Mouse (Mus musculus): ENCODE data around the gene Phf7.

Phf7 gene

DNA sequence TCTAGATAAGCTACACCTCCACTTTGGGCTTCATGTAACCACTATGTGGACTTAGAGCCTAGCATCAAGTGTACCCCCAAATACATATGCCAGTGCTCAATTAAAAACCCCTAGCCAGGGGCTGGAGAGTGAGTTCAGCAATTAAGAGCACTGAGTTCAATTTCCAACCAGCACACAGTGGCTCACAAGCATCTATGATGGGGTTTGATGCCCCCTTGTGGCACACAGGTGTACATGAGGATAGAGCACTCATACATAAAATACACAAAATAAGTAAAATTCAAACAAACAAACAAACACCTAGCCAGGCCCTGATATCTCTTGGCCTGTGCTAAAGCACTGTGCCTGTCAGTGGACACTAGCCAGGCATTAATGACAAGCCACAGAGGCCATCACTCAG, 55.1 kb downstream of the Phf7 start:
- DNase-seq: peak; percentile 57 to 63

DNA sequence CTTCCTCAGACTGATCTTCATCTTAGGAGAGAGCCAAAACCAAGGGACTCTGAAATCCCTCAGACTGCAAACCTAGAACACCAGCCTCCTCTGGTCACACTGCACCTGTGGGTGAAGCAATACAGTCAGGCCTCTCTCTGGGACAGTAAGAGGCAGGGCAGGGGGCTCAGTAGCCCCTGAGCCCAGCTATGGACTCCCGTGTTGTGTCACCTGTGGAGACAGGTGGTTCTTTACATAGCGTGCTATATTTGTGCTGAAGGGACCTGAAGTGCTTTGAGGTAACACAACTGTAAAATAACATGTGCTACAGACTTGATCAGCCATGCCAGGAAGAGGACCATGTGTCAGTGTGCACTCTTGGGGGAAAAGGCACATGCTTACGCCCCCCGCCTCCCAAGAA, 55.6 kb downstream of the Phf7 start:
- DNase-seq: no peak

DNA sequence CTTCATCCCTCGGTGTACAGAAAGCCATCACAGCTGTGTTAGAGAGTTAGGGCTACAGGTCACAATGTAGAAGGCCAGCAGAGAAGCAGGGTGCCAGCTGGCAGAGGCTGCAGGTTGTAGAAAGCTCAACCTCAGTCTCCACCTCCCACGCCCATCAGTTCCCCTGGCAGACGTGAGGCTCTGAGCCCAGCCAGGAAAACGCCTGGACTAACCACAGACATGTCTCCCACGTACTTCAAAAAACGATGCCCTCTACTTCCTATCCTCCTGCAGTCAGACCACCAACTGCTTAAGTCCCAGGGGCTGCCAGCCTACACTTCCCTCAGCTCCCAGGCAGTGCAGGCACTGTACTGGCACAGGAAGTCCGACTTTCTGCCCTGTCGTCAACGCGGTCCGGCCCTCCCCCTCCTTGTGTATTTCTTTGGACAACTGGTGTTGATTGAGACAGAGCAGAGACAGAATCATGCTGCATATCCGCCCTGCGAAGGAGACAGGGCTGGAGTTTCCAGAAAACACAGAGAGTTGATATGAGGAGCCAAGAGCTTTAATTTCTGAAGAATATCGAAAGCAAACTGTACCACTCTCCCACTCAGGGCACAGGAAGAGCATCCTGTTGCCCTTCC, 56.1 kb downstream of the Phf7 start:
- DNase-seq: peak; percentile 60 to 72

DNA sequence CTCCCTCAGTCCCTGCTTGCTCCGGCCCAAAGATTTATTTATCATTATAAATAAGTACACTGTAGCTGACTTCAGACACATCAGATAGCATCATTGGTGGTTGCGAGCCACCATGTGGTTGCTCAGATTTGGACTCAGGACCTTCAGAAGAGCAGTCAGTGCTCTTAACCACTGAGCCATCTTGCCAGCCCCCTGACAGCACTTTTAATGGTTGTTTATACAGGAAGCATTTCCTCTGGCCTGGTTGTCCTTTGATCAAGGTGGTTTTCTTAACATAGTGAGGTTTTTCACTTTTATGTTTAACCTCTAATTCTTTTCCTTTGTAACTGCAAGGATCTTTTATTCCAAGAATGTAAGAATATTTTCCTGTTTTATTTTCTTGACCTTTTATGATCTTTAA, 56.7 kb downstream of the Phf7 start:
- no peak for DNase-seq

DNA sequence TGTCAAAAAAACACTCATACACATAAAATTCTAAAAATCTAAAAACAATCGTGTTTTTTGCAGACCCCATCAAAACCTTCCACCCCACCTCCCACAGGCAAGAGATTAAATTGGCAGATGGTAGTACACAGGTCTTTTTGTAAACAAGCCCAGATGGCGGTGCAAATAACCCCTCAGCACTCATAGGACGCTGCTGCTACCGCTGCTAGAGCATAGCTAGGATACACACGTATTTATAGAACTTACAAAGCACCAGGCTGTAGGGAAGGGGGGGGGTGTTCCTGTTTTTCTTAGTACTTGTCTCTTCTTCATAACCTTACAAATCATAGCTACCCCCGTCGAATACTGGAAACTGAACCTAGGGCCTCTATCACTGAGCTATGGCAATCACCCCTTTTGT, 57.3 kb downstream of the Phf7 start:
- no peak for DNase-seq

DNA sequence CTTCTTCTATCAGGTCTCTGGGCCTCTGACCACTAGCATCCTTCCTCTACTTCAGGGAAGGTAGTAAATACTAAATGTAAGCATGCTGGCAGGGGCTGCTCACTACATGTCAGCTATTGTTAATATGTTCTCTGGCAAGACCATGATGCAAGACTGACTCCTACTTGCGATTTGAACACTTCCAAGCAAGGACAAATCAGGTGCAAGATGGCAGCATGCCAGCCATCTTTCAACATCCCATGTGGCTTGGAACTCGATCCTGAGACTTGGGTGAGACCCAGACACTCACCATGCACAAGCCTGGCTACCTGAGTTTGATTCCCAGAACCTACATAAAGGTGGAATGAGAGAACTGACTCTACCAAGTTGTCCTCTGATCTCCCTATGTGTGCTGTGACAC, 59.2 kb downstream of the Phf7 start:
- DNase-seq: peak in 1 of 2 experiments; percentile 40

DNA sequence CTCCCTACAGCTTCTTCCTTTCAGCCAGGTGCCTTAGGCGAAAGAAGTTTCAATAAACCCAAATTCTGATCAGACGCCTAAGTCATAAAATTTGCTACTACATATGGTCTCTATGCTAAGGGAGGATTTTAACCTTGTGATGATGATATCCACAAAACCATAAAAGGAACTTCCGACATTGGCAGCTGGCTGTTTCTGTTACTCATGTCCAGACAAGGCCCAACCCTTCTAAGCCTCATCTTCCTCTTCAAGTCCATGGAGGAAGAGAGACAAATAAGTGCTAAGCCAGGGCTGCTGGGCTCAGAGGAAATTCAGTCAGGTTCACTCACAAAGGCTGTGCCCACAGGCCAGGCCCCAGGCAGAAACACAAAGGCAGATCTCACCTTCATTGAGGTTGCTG, 61.8 kb downstream of the Phf7 start:
- DNase-seq: no peak

DNA sequence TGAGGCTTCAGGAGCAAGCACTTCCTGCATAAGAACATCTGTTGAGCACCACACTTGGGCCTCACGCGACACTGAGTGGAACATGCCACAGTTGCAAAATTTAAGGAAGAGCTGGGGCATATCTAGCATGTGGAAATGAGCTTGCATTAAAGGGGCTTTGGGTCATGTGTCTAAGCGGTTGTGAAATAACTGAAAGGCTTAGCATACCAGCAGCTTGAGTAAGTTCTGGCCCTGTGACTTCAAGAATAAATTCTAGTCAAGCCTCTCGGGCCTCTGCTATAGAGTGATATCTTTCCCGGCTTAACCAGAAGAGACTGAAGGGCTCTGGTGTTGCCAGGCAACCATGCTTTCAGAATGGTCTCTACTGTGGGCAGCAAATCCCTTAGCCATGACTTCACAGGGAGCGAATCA, 62.3 kb downstream of the Phf7 start:
- no peak for DNase-seq

Measured in cerebellum, postnatal 36 days (tissue).